Mouse (Mus musculus) G1E-ER4 (cell line): Measurements from ENCODE around the gene Qprt. TPM values are rescaled to one million over a fixed set of nuclear protein-coding genes. Genes with fewer than 3 reads are reported as not detected.

Source experiments
- GATA1 ChIP-seq: IDR thresholded peaks from one replicate; pipeline ENCODE4 v1.8.0; 2012; ENCODE audit warnings: low read length, inconsistent platforms
- polyA plus RNA-seq: library from polyadenylated mRNA; stranded (reverse); fragments of >175 nt; gene quantifications from 2 replicates; pipeline ENCODE4 v1.2.3, GENCODE M21; 2012

The Qprt gene
- polyA plus RNA-seq, 1 experiment: 0.98 TPM

DNA sequence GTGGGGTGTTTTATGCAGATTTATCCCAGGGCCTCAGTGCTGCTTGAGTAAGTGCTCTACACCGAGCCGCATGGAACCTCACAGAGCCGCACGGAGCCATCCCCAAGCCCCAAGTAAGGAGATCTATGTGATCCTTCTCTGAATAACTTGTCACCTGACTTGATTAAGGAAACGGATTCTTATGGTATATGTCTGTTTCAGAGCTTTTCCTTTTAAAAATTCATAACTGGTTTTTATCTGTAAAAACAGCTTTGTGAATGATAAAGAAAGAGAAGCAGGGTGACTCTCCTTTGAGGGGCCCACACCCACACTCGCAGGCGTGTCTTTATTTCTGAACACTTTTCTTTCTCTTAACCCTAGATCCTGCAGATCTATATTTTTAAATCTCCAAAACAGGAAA lies 17.1 kb upstream of the Qprt start:
- peak; percentile 60 for TF ChIP-seq GATA1

DNA sequence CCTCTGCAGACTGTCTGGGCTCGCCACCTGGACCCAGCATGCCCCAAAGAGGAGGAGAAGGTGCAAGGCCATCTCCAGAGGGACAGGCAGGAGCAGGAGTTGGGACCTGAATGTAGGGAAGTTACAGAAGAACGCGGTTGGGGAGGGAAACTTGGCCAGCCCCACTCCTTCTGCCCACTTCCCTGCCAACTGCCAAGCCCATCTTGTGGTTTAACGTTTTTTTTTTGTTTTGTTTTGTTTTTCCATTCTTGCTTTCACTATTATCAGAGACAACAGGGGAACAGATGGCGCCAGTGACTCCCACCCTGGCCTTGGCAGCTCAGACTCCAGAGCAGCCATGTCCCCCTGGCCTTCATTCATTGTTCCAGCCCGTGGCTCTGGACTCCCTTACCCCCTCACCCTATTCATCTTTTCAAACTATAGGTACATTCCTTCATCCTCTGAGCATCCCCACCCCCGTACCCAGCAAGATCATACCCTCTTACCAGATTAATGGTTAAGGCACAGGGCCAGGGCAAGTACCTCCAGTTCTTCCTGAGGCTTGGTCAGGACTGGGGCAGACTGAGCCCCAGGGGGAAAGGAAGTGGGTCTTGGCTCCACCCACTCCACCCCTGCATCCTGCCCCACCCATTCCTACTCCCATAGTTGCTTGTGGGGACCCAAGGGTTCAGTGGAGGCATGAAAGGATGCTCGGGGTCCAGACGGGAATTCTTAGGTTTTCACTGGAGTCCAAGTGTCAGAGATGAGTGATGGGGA lies 15.4 kb upstream of the Qprt start, which contains the start of gene Spn:
Gene Spn, minus strand, starts transcription at position 562 of the 756 bp plus-strand sequence.
- no peak for TF ChIP-seq GATA1

DNA sequence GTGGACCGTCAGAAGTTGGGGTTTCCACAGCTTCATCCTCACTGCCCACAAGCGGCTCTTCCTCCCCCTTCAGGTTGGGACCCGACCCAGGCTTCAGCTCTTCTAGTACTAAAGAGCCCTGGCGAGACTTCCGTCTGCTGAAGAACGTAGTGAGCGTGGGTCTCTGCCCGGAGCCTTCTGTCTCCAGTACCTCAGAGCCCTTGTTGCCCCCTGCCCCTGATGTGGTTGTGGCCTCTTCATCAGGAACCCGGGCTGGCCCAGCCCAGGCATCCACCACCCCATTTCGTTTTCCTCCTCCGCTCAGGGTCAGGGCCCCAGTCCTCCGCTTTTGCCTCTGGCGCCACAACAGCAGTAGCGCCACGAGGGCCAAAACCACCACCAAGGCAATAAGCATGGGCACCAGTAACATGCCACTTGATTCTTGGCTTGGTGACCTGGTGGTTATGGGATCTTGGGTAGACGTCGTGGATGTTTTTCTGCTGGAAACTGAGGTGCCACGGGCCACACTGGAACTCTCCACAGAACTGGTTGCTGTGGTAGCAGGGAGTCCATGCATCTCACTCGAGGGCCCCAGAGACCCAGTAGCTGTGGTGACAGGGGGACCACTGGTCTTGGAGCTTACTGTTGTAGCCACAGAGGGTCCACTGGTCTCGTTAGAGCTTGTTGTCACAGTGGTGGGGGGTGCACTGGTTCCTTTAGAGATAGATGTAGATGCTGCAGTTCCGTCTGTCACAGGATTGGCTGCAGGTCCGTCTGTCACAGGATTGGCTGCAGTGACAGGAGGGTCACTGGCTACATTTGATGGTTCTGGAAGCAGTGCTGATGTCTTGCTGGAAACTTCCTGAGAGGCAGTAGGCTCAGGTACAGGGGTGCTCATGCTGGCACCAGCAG lies 14.4 kb upstream of the Qprt start:
- TF ChIP-seq GATA1: no peak

DNA sequence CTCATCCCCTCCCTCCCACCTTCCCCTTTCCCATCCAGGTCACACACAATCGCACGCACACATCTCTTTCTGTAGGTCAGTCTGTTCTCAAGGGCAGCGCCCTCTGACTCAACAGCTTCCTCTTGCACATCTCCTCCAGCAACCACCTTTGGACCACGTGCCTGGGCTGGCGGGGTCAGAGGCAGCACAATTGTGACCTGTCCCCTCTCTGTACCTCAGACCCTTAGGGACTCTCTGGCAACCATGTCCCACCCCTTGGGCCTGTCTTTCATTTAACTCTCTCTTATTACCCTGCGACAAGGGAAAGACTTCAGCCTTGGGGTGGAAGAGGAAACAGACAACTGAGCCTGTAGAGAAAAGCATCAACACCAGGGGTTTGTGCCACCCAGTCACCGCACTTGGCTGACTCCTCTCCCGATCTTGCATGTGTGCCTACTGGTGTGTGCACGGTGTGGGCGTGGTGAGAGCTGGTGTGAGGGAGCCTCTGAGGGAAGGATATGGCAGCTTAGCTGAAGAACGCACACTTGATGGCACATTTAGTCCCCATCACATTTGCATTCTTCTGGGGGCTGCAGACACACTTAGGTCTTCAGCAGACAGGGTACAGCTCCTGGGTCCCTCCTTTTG lies 12.9 kb upstream of the Qprt start:
- TF ChIP-seq GATA1: no peak

DNA sequence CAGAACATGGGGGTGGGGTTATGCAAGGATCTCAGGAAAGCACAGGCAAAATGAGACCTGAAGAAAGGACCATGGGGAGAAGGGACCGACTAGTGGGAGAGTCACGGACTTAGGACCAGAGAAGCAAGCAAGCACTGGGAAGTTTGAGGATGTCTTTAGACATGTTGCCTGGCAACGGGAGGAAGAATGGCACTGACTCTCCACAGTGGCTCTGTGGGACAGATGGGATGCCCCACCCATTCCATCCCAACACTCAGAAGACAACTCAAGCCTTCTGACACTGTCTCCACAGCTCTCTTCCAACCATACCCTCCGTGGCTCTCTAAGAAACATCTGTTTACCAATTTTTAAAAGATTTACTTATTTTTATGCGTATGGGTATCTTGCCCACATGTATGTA lies 11.1 kb upstream of the Qprt start:
- no peak for TF ChIP-seq GATA1

DNA sequence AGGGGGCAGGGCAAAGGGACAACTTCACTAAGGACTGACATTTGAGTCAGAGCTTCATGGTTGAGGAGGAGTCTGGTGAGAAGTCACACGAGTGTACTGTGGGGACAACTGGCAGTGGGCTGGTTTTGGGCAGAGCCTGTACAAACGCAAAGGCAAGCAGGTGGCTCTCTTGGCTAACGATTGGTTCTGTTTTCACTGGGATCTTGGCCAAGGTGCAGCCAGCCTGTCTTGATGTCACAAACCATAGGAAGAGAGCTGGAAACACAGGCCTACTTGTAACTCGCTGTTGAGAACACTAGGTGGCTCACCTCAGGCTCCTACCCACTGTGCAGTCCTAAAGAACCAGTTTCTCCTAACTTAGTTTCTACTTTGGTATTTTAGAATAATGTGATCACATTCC lies 7.6 kb upstream of the Qprt start:
- no peak for TF ChIP-seq GATA1

DNA sequence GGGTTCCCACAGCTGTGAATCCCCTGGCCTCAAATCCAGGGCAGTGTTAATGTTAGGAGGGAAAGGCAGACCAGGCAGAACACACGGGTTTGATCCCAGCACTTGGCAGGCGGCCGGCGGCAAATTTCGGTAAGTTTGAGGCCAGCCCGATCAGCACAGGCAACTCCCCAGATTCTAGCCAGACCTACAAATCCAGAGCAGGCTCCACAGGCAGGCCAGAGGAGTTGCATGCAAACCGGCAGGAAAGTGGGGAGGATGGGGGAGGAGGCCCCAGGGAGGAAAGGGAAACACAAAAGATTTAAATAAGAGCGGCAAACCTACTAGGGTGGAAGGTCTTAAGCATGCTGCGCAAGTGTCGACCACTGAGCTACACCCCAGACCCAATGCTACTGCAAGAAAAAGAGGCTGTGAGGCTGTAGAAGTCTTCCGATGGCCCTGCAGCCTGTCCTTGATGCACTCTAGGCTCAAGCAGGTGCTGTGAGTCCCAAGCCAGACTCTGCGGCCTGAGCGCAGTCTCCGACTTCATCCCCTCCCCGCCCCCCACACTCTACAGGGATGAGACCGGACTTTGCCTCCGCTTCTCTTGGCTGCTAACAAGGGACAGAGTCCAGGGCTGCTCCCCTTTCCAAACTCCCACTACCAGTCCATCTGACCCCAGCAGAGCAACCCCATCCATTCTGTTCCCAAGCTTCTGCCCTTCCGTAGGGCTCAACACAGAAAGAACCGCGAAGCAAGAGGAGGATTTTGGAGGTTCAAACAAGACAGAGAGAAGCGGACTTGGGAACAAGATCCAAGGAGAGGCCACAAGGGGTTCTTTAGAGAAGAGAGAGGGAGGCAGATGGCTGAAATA lies 740 bp downstream of the Qprt start:
- TF ChIP-seq GATA1: no peak

DNA sequence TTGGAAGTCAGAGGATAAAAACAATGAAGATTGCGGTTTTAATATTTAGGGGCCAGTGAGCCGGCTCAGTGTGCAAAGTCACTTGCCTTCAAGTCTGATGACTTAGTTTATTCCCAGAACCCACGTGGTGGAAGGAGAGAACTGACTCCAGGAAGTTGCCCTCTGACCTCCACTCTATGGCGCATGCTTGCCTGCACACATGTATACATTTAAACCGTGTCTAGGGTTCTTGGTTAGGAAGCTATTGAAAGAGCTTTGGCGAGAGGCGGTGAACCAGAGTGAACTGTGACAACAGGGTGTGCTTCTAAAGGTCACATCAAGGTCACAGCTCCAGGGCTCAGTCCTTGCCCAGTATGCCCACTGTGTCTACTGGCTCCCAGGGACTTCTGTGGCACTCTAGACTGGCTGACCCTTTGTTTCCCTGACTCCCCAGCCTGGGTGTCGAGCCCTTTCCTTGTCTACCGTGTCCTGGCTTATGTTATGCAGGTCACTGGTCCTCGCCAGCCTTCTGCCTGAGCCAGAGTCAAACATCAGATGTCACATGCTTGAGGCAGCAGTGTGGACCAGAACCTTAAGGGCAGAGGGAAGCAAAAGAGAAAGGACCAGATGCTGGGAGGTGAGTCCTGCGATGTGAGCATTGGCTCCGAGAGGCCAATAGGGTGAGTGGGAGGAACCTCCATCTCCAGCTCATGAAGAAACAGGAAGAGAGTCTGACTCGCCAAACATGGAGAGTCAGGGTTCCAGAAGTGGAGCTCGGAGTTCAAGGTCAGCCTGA lies 3.2 kb downstream of the Qprt start:
- TF ChIP-seq GATA1: no peak

DNA sequence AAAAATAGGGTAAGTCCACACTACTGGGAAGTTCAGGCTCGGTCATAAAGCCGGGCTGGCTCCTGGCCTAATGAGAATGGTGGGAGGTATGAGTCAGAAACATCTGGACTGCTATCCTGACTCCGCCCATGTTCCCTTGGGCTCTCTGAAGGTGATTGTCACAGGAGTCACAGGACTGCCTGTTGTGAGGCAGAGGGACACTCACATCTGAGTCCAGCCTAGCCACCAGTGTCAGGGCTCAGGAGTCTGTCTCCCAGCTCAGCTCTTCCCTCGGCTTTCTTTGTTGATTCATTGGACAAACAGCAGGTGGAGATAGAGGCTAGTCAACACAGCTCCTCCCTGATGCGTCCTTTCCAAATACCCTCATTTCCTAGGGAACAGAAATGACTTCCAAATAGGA lies 4.1 kb downstream of the Qprt start:
- TF ChIP-seq GATA1: no peak

DNA sequence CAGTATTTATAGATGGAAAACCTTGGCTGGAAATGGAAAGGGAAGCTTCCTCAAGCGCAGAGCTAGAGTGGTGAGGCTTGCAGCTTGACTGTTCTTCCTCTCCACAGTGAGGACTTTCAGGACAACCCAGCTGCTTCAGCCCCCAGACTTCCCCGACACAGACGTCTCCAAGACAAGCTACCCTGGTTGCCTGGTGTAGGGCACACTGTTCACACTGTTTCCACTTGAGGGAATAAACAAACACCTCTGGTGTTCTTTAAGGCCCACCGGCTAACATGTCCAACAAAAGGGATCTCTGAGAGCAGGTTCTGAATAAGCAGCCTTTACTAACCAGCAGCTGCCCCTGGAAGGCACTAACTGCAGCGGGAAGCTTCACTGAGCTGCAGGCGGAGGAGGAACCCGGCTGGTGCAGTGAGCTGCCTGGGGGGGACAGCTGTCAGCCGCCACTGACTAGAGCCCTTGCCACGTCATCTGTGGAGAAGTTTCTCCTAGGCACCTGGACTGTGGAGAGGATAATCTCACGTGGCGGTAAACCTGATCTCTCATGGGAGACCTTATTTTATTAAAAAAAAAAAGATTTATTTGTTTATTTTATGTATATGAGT lies 5.6 kb downstream of the Qprt start:
- no peak for TF ChIP-seq GATA1

DNA sequence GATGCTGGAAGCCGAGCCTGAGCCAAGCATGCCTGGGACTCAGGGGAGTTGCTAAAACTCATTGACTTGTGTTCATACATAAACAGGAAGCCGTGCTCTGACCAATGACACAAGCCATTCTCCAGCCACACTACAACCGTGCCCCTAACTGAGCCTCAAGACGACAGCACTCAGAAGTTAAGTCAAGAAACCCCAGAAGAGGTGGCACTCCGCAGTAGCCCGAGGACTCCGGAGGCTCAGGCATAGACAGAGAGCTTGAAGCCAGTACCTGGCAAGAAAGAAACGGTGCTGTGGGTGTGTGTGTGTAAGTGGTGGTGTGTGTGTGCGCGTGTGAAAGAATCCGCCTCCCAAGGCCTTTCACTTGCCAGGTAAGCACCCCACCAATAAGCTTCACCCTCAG lies 7.1 kb downstream of the Qprt start:
- no peak for TF ChIP-seq GATA1

DNA sequence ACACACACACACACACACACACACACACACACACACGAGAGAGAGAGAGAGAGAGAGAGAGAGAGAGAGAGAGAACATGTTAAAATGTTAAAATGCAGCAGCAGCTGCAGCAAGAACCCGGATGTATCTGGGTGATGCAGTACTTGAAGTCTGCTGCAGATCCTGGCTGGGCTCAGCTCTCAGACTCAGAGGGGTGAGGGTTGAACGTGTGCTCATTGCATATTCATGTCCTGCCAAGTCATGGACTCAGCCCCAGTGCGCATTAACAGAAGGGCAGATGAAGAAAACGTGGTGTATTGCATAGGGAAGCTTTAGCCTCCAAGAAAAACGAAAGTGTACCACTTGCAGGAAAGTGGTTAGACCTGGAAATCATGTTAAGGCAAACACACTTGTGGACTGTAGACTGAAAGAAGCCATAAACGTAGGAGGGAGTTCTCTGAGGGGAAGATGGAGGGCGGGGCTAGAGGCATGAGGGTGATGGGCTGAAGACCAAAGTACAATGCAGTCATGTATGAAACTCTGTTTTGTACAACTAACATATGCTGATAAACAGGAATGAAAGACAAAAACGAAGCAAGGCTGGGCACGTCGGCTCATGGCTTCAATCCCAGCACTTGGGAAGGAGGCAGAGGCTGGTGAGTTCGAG lies 8.3 kb downstream of the Qprt start:
- TF ChIP-seq GATA1: no peak

DNA sequence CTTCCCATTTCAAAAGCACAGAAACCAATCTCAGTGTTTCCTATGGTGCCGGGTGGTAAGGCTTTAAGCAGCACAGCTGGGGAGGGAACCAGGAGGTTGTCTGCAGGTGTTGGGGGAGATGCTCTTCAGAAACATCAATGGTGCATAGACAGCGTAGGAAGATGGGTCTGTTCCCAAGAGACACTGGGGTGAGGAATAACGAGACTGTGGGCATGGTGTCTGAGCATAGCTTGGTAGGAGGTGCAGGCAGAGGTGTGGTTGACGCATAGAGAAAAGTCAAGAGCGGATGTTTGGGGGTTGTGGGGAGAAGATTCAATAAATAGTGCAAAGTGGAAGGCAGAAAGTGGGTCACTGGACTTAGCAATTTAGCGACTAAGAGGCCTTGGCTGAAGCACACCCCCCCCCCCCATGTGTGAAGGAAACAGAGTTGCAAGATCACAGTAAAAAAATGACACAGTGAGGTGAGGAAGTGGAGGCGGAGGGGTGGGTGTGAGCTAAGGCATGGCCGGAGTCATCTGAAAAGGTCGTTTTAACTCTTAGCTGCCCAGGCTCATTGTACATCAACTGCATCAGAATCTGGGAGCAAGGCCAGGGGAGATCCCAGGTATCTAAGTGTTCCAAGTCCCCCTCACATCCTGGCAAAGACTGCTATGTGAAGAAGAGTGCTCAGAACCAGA lies 9.0 kb downstream of the Qprt start:
- no peak for TF ChIP-seq GATA1

DNA sequence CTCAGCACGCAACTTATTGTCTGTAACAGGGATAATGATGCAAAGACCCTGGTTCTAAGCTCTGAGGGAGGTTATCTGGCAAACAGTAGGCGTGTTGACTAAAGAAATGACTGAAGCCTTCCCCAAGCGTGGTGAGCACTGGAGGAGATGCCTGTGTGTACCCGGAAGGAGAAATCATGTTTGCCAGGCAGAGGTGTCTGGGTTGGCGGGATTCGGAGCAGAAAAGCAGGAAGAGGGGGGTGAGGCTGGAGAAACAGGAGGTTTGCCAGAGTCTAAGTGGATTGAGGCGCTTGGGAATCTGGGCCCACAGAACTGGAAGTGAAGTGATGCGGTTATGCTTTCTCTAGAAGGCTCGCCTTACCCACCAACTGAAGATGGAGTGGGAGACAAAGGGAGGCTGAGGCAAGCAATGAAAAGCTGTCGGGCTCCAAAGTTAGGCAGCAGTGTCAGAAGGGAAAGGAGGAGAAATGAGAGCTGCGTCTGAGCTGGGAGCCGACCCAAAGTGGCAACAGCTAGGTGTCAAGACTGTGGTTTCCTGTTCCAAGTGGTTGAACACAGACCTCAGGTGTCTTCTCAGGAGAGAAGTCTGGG lies 9.7 kb downstream of the Qprt start:
- no peak for TF ChIP-seq GATA1
